Mouse (Mus musculus) heart, postnatal 10 days (tissue): ENCODE results near the gene Dctn1. TPM values are rescaled to one million over a fixed set of nuclear protein-coding genes. Genes with fewer than 3 reads are reported as not detected.

ENCODE experiments used
- DNase-seq, 2 experiments: peaks; one replicate each; pipeline ENCODE4 v3.0.0; 2021
- intact Hi-C: fragments of 180-260 bp; cut with DNase I; formaldehyde crosslinking; loops from one replicate; pipeline ENCODE4 v1.15.1; 2025
- total RNA-seq, 2 experiments: library from RNA; stranded (reverse); gene quantifications; 2 replicates each; pipeline ENCODE4 v1.2.3; 2021

Gene Dctn1
- total RNA-seq, 2 experiments from 2014 or later: 121 to 127 TPM

DNA sequence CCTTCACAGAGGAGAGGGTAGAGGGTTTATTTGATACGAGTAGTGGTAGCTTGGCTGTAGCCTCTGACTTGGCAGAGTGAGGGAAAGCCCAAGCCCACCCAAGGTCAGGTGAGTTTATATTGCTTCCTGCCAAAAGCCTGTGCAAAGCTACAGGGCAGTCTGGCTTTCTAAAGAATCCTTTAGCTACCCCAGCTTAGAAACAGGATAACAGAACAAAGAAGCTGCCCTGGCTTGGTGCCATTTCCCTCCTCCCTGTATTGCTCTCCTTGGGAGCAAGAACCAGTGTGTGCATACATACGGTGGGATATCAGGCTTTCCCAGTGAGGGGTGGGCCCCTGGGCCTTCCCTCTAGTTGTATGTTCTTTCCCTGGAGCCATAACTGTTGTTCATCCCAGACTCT lies 44.8 kb downstream of the Dctn1 start:
- intact Hi-C loops: no loop called here
- no peak for DNase-seq

DNA sequence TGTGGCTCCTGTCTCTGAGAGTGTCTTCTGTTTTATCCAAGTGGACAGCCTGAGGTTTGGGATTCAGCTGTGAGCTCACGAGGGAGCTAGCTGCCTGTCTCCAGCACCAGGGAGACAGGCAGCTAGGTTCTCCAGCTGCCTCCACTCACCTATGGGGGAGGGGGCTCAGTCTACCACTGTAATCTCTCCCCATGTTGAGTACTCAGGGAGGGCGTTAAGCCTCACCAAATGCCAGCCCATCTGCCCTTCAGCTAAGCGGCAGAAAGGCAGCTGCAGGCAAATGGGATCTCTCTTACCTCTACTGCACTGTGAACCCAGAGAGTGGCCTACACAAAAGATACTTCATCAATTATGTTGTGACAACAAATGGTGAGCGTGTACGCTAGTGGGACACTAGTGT lies 45.8 kb downstream of the Dctn1 start:
- intact Hi-C loops: no loop called here
- DNase-seq: no peak

DNA sequence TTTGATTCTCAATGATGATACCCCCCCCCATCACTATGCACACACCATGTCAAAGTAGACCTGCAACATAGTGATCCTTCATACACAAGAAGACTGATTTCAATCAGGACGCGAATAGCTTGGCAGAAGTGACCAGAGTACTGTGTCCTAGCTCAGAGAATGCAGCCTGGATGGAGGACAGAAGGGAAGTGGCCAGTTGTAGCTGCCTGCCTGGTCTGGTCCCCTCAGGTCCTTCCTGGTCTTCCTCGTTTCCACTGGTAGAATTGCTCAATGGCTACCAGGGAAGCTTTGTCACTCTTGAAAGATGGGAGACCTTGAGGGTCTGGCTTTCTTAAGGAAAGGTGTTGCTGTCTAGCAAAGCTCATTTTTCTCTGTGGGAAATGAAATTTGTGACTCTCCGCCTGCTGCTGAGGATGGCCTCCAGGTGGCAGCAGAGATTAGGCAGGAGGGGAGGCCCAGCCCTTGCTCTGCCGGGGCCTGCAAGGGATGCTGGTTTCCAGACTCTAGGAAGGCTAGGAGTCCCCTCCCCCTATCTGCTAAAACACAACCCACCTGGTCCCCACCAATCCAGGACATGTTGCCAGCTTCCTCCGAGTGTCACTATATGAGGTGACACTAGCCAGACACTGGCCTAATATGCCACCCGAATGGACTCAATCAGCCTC lies 49.4 kb downstream of the Dctn1 start:
- intact Hi-C loops: loop anchor here (1.0 kb wide), 1 partner anchor 53 kb away; no protein-coding TSS in a partner anchor
- DNase-seq: peak; percentile 77 to 86

DNA sequence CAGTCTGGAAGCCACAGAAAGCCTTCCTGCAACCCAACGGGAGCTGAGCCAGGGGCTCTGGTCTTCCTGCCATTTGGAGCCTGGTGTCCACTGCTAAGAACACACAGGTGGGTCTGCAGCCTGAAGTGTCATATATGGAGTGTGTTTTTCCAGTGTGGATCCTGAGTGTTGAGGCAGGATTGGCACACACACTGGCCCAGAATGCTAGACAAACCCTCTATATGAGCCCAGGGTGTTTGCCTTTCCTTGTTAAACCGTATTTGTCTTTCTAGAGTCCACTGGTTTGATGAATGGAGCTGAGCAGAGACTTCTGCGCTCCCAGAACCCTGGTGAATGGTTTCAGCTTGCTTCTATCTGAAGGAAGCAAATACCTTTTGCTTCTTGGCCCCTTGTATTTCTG lies 54.1 kb downstream of the Dctn1 start, which contains the start of gene Slc4a5:
TSS of gene Slc4a5 (plus strand) at position 15 of the 400 bp plus-strand sequence.
- intact Hi-C loops: no loop called here
- no peak for DNase-seq

DNA sequence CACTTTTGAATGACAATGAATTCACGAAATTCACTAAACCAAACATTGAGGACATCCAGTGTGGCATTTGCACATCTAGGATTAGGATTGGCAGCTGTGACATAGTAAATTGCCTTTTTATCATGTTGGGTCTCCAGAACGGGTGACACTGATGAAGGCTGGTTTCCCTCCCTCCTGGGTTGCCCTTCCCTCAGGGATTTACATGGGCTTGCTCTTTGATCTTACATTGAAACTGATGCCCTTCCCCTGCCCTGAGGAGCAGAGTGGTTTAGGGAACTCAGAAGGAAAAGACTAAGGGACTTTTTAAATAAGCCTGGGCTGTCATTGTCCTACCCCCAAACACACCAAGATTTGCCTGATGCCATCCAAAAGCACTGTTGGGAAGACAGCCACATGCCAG lies 65.8 kb downstream of the Dctn1 start:
- no peak for DNase-seq
- intact Hi-C loops: no loop called here

DNA sequence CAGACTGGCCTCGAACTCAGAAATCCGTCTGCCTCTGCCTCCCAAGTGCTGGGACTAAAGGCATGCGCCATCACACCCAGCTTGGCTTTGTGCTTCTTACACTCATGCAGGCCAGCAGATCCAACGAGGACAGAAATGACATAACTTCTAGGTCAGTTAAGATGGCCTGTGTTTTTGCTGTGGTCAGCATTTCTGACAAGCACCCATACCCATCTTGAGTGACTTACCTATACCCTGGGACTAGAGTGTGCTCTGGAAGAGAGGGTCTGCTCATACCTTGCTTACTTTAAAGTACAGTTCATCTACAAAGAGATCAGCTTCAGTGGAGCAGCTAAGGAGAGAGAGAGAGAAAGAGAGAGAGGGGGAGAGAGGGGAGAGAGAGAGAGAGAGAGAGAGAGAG lies 67.6 kb downstream of the Dctn1 start:
- intact Hi-C loops: no loop called here
- DNase-seq: no peak

DNA sequence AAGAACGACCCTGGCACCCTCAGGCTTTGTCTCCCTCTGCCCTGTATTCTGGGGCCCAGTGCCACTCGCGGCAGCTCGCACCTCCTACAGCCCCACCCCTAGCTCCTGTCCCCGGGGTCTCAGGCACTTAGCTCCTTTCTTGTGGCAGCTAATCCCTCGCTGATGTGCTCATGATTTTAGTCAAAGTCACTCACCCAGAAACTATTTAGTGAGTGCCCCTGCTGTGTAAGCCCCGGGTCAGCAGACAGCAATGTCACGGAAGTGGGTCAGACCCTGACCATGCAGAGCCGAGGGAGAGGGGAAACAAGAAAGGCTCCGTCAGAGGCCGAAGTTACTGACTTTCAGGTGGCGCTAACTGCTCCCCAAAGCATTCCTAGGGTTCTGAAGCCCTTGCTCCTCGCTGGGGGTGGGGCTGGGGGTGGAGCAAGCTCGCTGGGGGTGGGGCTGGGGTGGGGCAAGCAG lies 68.6 kb downstream of the Dctn1 start:
- no peak for DNase-seq
- intact Hi-C loops: no loop called here

DNA sequence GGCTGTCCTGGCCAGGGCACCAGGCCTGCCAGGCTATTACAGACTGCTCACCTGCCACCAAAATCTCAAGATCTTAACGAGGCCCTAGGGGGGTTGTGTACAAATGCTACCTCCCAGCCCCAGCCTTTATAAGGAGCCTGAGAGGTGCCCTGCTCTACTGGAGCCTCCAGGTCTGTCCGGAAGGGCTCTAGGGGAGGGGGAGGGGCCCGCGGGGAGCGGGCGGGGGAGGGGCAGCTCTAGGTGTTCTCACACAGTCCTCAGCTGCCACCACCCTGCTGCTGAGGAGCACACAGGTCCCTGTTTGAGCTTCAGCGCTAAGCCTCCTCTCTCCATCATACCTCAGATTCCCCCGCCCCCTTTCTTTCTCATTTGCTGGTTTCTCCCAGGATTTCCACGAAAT lies 71.4 kb downstream of the Dctn1 start:
- intact Hi-C loops: no loop called here
- DNase-seq: no peak

DNA sequence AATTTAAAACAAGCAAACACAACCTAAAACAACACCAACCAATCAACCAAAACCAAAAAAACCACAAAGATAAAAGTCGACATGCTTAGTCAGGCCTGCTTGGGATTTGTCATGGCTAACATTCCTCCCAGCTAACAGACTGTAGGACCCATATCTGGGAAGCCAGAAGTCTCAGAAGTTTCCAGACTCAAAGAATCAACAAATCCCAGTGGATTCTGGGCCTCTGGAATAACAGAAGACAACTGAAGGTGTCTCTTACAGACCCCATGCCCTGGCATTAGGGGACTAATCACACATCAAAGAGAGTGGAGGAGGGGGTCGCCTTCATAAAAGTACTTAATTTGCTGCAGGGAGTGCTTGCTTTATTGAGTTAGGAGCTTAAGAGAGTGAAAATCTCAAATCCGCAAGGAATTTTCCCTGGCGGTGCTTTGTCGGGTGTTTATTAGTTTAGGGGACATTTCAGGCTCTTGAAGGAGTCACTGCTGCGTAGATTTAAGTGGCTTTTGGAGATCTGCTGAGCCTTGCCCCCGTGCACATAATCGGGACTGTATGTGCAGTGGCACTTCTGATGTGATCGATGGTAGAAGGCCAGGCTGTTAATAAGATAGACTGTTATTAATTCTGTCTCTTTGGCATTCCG lies 78.8 kb downstream of the Dctn1 start:
- intact Hi-C loops: no loop called here
- no peak for DNase-seq

DNA sequence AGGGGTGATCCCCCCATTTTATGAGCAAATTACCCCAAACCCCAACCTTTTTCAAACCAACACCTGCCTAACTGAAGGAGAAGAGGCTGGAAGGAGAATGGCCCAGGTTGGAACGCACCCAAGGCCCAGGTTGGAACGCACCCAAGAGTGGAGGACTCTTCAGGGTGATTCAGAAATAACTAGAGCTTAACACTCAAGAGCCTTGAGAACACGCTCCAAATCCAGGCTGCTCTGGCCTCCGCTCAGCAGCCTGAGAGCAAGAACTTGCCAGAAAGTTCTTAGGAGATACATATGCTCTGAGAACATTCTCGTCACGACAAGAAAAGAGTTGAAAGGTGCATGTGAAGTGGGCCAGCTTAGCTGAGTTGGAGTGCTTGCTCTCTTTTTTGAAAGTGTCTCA lies 79.4 kb downstream of the Dctn1 start:
- intact Hi-C loops: no loop called here

DNA sequence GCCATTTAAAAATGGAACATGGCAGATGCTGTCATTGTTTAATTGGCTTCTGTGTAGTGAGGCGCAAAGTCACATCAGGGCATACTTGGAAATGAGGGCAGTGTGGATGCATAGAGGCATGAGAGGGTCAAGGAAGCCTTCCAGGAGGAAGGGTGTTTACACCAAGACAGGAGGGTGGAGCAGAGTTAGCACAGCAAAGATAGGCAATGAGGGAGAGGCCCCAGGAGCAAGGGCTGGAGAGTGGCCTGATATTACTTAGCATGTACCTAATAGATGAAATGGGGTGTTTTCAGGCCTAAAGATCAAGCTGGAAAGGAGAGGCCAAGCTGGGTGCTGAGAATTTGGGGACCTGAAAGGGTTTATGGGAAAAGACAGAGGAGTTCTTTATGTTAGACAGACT lies 80.3 kb downstream of the Dctn1 start:
- intact Hi-C loops: no loop called here
- DNase-seq: no peak

More for the DNA sequence above, 79.4 kb downstream of the Dctn1 start:
- peak; percentile 80 to 85 for DNase-seq

DNA sequence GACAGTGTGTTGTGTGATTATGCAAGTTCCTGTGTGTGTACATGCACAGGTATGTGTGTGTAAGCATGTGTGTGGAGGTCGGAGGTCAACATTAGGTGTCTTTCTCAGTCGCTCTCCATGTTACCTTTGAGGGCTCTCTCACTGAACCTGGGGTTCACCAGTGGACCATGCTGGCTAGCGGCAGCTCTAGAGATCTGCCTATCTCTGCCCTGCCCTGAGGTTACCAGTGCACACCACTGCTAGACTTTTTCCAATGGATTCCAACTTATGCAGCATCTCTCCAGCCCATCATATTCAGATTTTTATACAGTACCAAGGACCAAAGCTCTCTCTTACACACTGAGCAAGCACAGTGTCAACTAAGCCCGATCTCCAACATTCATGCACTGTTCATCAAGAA lies 81.0 kb downstream of the Dctn1 start:
- DNase-seq: no peak
- intact Hi-C loops: no loop called here

DNA sequence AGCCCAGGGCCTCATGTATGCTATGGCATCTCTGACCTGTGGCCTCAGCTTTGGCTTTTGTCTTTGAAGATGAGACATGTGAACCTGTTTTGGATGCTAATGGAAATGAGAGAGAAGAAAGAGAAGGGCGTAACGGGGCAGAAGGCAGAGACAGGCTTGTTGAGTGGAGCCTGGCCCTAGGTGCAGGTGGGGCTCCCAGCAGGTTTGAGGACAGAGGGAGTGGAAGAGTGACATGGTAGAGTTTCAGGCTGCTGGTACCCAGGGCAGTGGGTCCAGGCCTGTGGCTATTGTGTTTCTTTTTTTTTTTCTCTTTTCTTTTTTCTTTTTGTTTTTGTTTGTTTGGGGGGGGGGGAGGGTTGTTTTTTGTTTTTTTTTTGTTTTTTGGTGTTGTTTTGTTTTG lies 81.4 kb downstream of the Dctn1 start:
- no peak for DNase-seq
- intact Hi-C loops: no loop called here

Other genes with a start within 250 kb of the Dctn1 start
- under 1 TPM; 0.22 to 0.29 TPM for gene Sema4f, start 226.2 kb upstream of the Dctn1 start, total RNA-seq
- gene M1ap, start 219.0 kb upstream of the Dctn1 start, total RNA-seq: under 1 TPM in 1 of 2 experiments, not detected in 1; 0.53 TPM
- gene Dok1, start 132.4 kb upstream of the Dctn1 start, total RNA-seq: 1 to 10 TPM; 5.2 to 6.8 TPM
- 1 to 10 TPM; 6.0 to 6.8 TPM for gene Loxl3, start 131.7 kb upstream of the Dctn1 start, total RNA-seq
- gene Aup1, start 111.4 kb upstream of the Dctn1 start, total RNA-seq: 10 to 100 TPM; 74.2 to 85.8 TPM
- gene Htra2, start 110.6 kb upstream of the Dctn1 start, total RNA-seq: 10 to 100 TPM; 32.9 to 35.6 TPM
- under 1 TPM; 0.22 to 0.55 TPM for gene Dqx1, start 108.1 kb upstream of the Dctn1 start, total RNA-seq
- gene Tlx2, start 95.6 kb upstream of the Dctn1 start, total RNA-seq: not detected
- gene Pcgf1, start 88.1 kb upstream of the Dctn1 start, total RNA-seq: 1 to 10 TPM; 6.9 to 8.7 TPM
- 1 to 10 TPM in 1 of 2 experiments, under 1 TPM in 1; 0.55 to 1.3 TPM for gene Lbx2, start 79.6 kb upstream of the Dctn1 start, total RNA-seq
- 1 to 10 TPM; 2.3 to 2.7 TPM for gene Ccdc142, start 64.3 kb upstream of the Dctn1 start, total RNA-seq
- gene Gm42688, start 64.3 kb upstream of the Dctn1 start, total RNA-seq: 1 to 10 TPM; 1.9 to 2.1 TPM
- 100 to 1,000 TPM; 111 to 125 TPM for gene Mrpl53, start 56.9 kb upstream of the Dctn1 start, total RNA-seq
- 10 to 100 TPM; 13.4 to 15.8 TPM for gene Mogs, start 50.4 kb upstream of the Dctn1 start, total RNA-seq
- 10 to 100 TPM; 83.1 to 83.9 TPM for gene Wbp1, start 44.4 kb upstream of the Dctn1 start, total RNA-seq
- 10 to 100 TPM; 14.6 to 17.6 TPM for gene Ino80b, start 40.5 kb upstream of the Dctn1 start, total RNA-seq
- 10 to 100 TPM; 10.7 to 11.7 TPM for gene Rtkn, start 30.5 kb upstream of the Dctn1 start, total RNA-seq
- 1 to 10 TPM; 1.7 to 1.8 TPM for gene Wdr54, start 9.5 kb upstream of the Dctn1 start, total RNA-seq
- gene 1700003E16Rik, start 9.5 kb upstream of the Dctn1 start, total RNA-seq: under 1 TPM in 1 of 2 experiments, not detected in 1; 0.12 TPM
- not detected for gene Slc4a5, start 53.9 kb downstream of the Dctn1 start, total RNA-seq
- 1 to 10 TPM; 5.0 to 5.4 TPM for gene Mthfd2, start 160.0 kb downstream of the Dctn1 start, total RNA-seq
- 10 to 100 TPM; 30.5 to 35.1 TPM for gene Mob1a, start 160.1 kb downstream of the Dctn1 start, total RNA-seq
- gene Bola3, start 183.2 kb downstream of the Dctn1 start, total RNA-seq: 100 to 1,000 TPM; 235 to 249 TPM